Mouse (Mus musculus) ES-E14 (cell line): Measurements from ENCODE around the gene Rnf41. TPM values are rescaled to one million over a fixed set of nuclear protein-coding genes. Genes with fewer than 3 reads are reported as not detected.
A peak's percentile ranks its signal among the peaks of the same experiment; 100 is the strongest.

Source experiments
- DNase-seq: peaks from one replicate; pipeline ENCODE4 v3.0.0-alpha.2; 2013; ENCODE audit warnings: low read depth, low spot score
- H3K27ac ChIP-seq: 2 replicates; pipeline ENCODE4 v1.5.1; 2012; ENCODE audit warnings: low read depth, mild to moderate bottlenecking, low read length, moderate library complexity, mixed read lengths; ENCODE audit not compliant: poor library complexity, insufficient read depth, severe bottlenecking
- H3K36me3 ChIP-seq: 2 replicates; pipeline ENCODE4 v1.6.1; 2012; ENCODE audit warnings: mild to moderate bottlenecking, low read length, moderate library complexity, mixed read lengths; ENCODE audit not compliant: control insufficient read depth, poor library complexity, insufficient read depth, severe bottlenecking
- H3K4me1 ChIP-seq, 2 experiments: fragments of 150-350 bp in 1 of 2; sonication (generic) in 1 of 2; 2 replicates each; pipeline ENCODE4 v1.6.1; 2012; ENCODE audit warnings: low read length in 2 of 2, mild to moderate bottlenecking in 1 of 2, mixed read lengths in 1 of 2; ENCODE audit not compliant: control insufficient read depth in 2 of 2, insufficient read depth in 2 of 2, poor library complexity in 1 of 2
- H3K4me3 ChIP-seq, 2 experiments: fragments of 150-350 bp in 1 of 2; sonication (generic) in 1 of 2; 2 replicates each; pipeline ENCODE4 v1.5.1; 2012; ENCODE audit warnings: low read length in 2 of 2, low read depth in 1 of 2, mild to moderate bottlenecking in 1 of 2, mixed read lengths in 1 of 2; ENCODE audit not compliant: insufficient read depth in 1 of 2, poor library complexity in 1 of 2, severe bottlenecking in 1 of 2
- H3K9ac ChIP-seq: 2 replicates; pipeline ENCODE4 v1.6.1; 2012; ENCODE audit warnings: low read depth, mild to moderate bottlenecking, low read length, mixed read lengths; ENCODE audit not compliant: poor library complexity, insufficient read depth, severe bottlenecking
- H3K9me3 ChIP-seq: fragments of 150-350 bp; sonication (generic); 2 replicates; pipeline ENCODE4 v1.6.1; 2012; ENCODE audit warnings: low read depth, mild to moderate bottlenecking, low read length; ENCODE audit not compliant: control insufficient read depth, insufficient read depth
- CHD2 ChIP-seq: IDR thresholded peaks from 2 replicates; pipeline ENCODE4 v1.6.1; 2014; ENCODE audit warnings: mild to moderate bottlenecking, low read depth, low read length, inconsistent platforms
- HCFC1 ChIP-seq: IDR thresholded peaks from 2 replicates; pipeline ENCODE4 v1.6.1; 2012; ENCODE audit warnings: low read length, inconsistent platforms, borderline replicate concordance; ENCODE audit not compliant: insufficient read depth
- MAFK ChIP-seq: IDR thresholded peaks from 2 replicates; pipeline ENCODE4 v1.6.1; 2014; ENCODE audit warnings: mild to moderate bottlenecking, low read depth, low read length, inconsistent platforms; ENCODE audit not compliant: insufficient read depth
- ZC3H11A ChIP-seq: IDR thresholded peaks from 2 replicates; pipeline ENCODE4 v1.6.1; 2012; ENCODE audit warnings: low read depth, mild to moderate bottlenecking, inconsistent platforms, low read length, borderline replicate concordance
- ZNF384 ChIP-seq: IDR thresholded peaks from 2 replicates; pipeline ENCODE4 v1.6.1; 2012; ENCODE audit warnings: low read depth, low read length, inconsistent platforms
- in situ Hi-C, 2 experiments: fragments of 600-800 bp; cut with MboI; formaldehyde crosslinking; loops; one replicate each; pipeline ENCODE4 v1.15.1; 2025; ENCODE audit warnings: low sequenced_read_pairs in 2 of 2, inconsistent platforms in 1 of 2; ENCODE audit not compliant: unreplicated experiment in 2 of 2
- total RNA-seq: library from RNA; depleted of rRNA; stranded (reverse); fragments of 300-350 nt; gene quantifications from 2 replicates; pipeline ENCODE4 v1.2.3, GENCODE M21; 2012

Gene Rnf41
- total RNA-seq, 1 experiment, result 41.3 TPM

DNA sequence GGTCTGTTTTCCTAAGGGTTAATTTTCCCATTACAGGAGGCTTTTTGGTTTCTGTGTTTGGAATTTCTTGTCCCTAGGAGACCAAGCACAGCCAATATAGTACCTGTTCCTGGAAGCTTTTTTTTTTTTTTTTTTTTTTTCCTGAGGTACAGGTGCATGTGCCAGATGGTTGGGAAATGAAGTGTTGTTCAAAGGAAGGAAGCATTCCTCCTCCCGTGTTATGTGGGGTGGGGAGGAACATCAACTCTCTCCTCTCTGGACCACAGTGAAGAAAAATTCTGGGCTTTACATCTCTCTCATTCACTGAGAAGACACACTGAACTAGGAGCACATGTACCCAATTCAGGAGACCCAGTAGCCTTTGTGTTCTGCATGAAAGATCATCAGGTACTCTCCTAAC is 1.6 kb downstream of the Rnf41 start:
- peaks cover 14% of the 10 kb centered on the region for H3K36me3 ChIP-seq
- no peak overlapping the region for H3K4me3 ChIP-seq
- TF ChIP-seq CHD2 (no peak), MAFK (no peak), ZC3H11A (no peak), ZNF384 (peak; percentile 48; the same call in 1 of the 2 replicates), HCFC1 (no peak)
- no peak for DNase-seq
- in situ Hi-C loops, result no loop called here
- H3K4me1 ChIP-seq, result peaks cover 2 to 5% of the 10 kb centered on the region in 2 experiments; a peak in 1 of 4 replicates
- no peaks in the 10 kb centered on the region for H3K9me3 ChIP-seq
- H3K27ac ChIP-seq, result no peak overlapping the region
- H3K9ac ChIP-seq, result no peak overlapping the region

GRCm38 (mm10) chr10:128414848-128415247 is 3.4 kb downstream of the Rnf41 start:
- Histone ChIP-seq H3K9ac (no peak overlapping the region), H3K9me3 (no peaks in the 10 kb centered on the region), H3K36me3 (peaks cover 19% of the 10 kb centered on the region), H3K4me1 (peaks cover 4 to 5% of the 10 kb centered on the region in 2 experiments; a peak in 2 of 4 replicates), H3K4me3 (no peak overlapping the region), H3K27ac (no peak overlapping the region)
- in situ Hi-C loops, result no loop called here
- DNase-seq, result no peak
- no peak for TF ChIP-seq ZNF384

- no peak overlapping the region for H3K27ac ChIP-seq
- H3K9ac ChIP-seq, result no peak overlapping the region
- H3K9me3 ChIP-seq, result no peaks in the 10 kb centered on the region
- peaks cover 11% of the 10 kb centered on the region for H3K36me3 ChIP-seq
- H3K4me3 ChIP-seq, result no peak overlapping the region
- in situ Hi-C loops, result no loop called here
- no peak for DNase-seq
- H3K4me1 ChIP-seq, result peaks cover 2 to 4% of the 10 kb centered on the region in 2 experiments; a peak in 3 of 4 replicates
- TF ChIP-seq ZNF384, result no peak
- no peak for TF ChIP-seq MAFK
- no peak for TF ChIP-seq ZC3H11A
- no peak for TF ChIP-seq HCFC1
- no peak for TF ChIP-seq CHD2
These were observed 11.0 kb downstream of the Rnf41 start for GRCm38 (mm10) chr10:128422426-128422825.

GRCm38 (mm10) chr10:128424604-128425003 is 13.1 kb downstream of the Rnf41 start:
- TF ChIP-seq ZNF384 (no peak), ZC3H11A (no peak), HCFC1 (no peak), MAFK (no peak), CHD2 (no peak)
- in situ Hi-C loops, result no loop called here
- H3K4me3 ChIP-seq, result no peak overlapping the region
- no peak overlapping the region for H3K27ac ChIP-seq
- H3K9me3 ChIP-seq, result no peaks in the 10 kb centered on the region
- H3K9ac ChIP-seq, result no peak overlapping the region; the same call in 1 of the 2 replicates
- peaks cover 0 to 4% of the 10 kb centered on the region in 2 experiments; a peak in 2 of 4 replicates for H3K4me1 ChIP-seq
- no peak for DNase-seq
- H3K36me3 ChIP-seq, result peaks cover 16% of the 10 kb centered on the region

GRCm38 (mm10) chr10:128425260-128425659 is 13.8 kb downstream of the Rnf41 start:
- Histone ChIP-seq H3K27ac (no peak overlapping the region), H3K9me3 (no peaks in the 10 kb centered on the region), H3K9ac (no peak overlapping the region), H3K4me1 (peaks cover 0 to 4% of the 10 kb centered on the region in 2 experiments; a peak in 2 of 4 replicates), H3K4me3 (no peak overlapping the region), H3K36me3 (peaks cover 18% of the 10 kb centered on the region)
- DNase-seq, result no peak
- in situ Hi-C loops, result no loop called here
- TF ChIP-seq ZNF384, result no peak
- TF ChIP-seq ZC3H11A, result no peak
- no peak for TF ChIP-seq CHD2
- no peak for TF ChIP-seq MAFK
- no peak for TF ChIP-seq HCFC1
